Mouse (Mus musculus) lung, adult 2 months (tissue): ENCODE measurements around the gene Adcy7.

Source experiments
- CTCF ChIP-seq: fragments of 200-500 bp; IDR thresholded peaks from 2 replicates; pipeline ENCODE4 v1.5.1; 2011; ENCODE audit warnings: mild to moderate bottlenecking, low read length, control low read depth; ENCODE audit not compliant: insufficient read depth
- POLR2A ChIP-seq: fragments of 200-500 bp; IDR thresholded peaks from 2 replicates; pipeline ENCODE4 v1.6.1; 2011; ENCODE audit warnings: low read depth, mild to moderate bottlenecking, control low read depth, low read length, borderline replicate concordance; ENCODE audit errors: extremely low read depth

- TF ChIP-seq POLR2A (no peak), CTCF (no peak)
Observed at GRCm38 (mm10) chr8:88376836-88377582, 104.8 kb downstream of the Adcy7 start.
